Mouse (Mus musculus) left cerebral cortex, adult 2 months (tissue): ENCODE measurements around the gene Hspa14. TPM values are rescaled to one million over a fixed set of nuclear protein-coding genes. Genes with fewer than 3 reads are reported as not detected.

Experiments used
- DNase-seq, 2 experiments: peaks; one replicate each; pipeline ENCODE4 v3.0.0; 2021 to 2022; ENCODE audit warnings: low spot score in 2 of 2, mixed read lengths in 1 of 2; ENCODE audit errors: extremely low spot score in 1 of 2
- H3K27ac ChIP-seq: fragments of 200-600 bp; 2 replicates; pipeline ENCODE4 v1.8.1; 2022
- H3K4me3 ChIP-seq: fragments of 200-600 bp; 2 replicates; pipeline ENCODE4 v1.8.1; 2022
- CTCF ChIP-seq: fragments of 200-600 bp; IDR thresholded peaks from 2 replicates; pipeline ENCODE4 v1.8.1; 2022; ENCODE audit warnings: antibody characterized with exemption, mild to moderate bottlenecking, moderate library complexity
- intact Hi-C: fragments of 180-260 bp; cut with DNase I; formaldehyde crosslinking; loops from one replicate; pipeline ENCODE4 v1.15.1; 2025
- long read RNA-seq, 2 experiments: library from polyadenylated mRNA; stranded (forward); transcript quantifications; one replicate each; pipeline ENCODE4 v2.0.0; 2021; ENCODE audit warnings: borderline mapping rate in 2 of 2
- total RNA-seq, 2 experiments: library from RNA; stranded (reverse); gene quantifications; 2 replicates each; pipeline ENCODE4 v1.2.3; 2021

Hspa14 gene
- total RNA-seq: 10 to 100 TPM; 47.3 to 52.7 TPM
- long read RNA-seq, experiment 1, transcript Hspa14-201 (14 exons, 1,795 nt): major isoform, 8 of 19 reads
- long read RNA-seq, experiment 1, partial matches to known transcripts: 3 of 19 reads
- long read RNA-seq, experiment 1, other reads (novel, unspliced or antisense): 8 of 19 reads
- long read RNA-seq, experiment 2, transcript Hspa14-201 (14 exons, 1,795 nt): major isoform, 17 of 24 reads
- long read RNA-seq, experiment 2, partial matches to known transcripts: 2 of 24 reads
- long read RNA-seq, experiment 2, other reads (novel, unspliced or antisense): 4 of 24 reads

- Histone ChIP-seq H3K27ac (peak within 1 kb of the TSS; percentile 90), H3K4me3 (peak within 1 kb of the TSS; percentile 93)
- intact Hi-C loops: loop anchor here (2.0 kb wide), 1 partner anchor 88 kb away; the partner anchor contains the start of gene Dclre1c
- peak; percentile 93 to 96 for DNase-seq
- no peak for TF ChIP-seq CTCF
Measured at GRCm38 (mm10) chr2:3512552-3513454, at the start of gene Hspa14, which contains the start of the genes Gm45902 and Cdnf. Hspa14 (minus strand) TSS chr2:3512814. Gm45902 (minus strand) TSS chr2:3512790. Cdnf (plus strand) TSS chr2:3513030.

- no peak overlapping the region for H3K4me3 ChIP-seq
- DNase-seq: peak; percentile 57 to 63
- peak; percentile 93 for TF ChIP-seq CTCF
- intact Hi-C loops: loop anchor here (2.0 to 10.0 kb wide), 3 partner anchors 222 to 948 kb away; no protein-coding TSS in a partner anchor
- no peak overlapping the region for H3K27ac ChIP-seq
Measured at GRCm38 (mm10) chr2:3546588-3546987, 34.0 kb upstream of the Hspa14 start.

GRCm38 (mm10) chr2:3546055-3546454 is 33.4 kb upstream of the Hspa14 start:
- intact Hi-C loops: loop anchor here (2.0 to 10.0 kb wide), 3 partner anchors 223 to 949 kb away; no protein-coding TSS in a partner anchor
- no peak for TF ChIP-seq CTCF

GRCm38 (mm10) chr2:3541307-3542079 is 28.9 kb upstream of the Hspa14 start:
- H3K27ac ChIP-seq: no peak overlapping the region
- no peak for DNase-seq
- no peak overlapping the region for H3K4me3 ChIP-seq
- intact Hi-C loops: loop anchor here (10.0 kb wide), 1 partner anchor 953 kb away; no protein-coding TSS in a partner anchor
- no peak for TF ChIP-seq CTCF

More at GRCm38 (mm10) chr2:3546055-3546454, 33.4 kb upstream of the Hspa14 start:
- Histone ChIP-seq H3K27ac (no peak overlapping the region), H3K4me3 (no peak overlapping the region)
- DNase-seq: no peak

- intact Hi-C loops: no loop called here
- no peak overlapping the region for H3K27ac ChIP-seq
- no peak for TF ChIP-seq CTCF
- H3K4me3 ChIP-seq: no peak overlapping the region
- DNase-seq: no peak
Measured at GRCm38 (mm10) chr2:3526288-3526687, 13.7 kb upstream of the Hspa14 start.

- no peak overlapping the region for H3K4me3 ChIP-seq
- intact Hi-C loops: no loop called here
- TF ChIP-seq CTCF: no peak
- no peak for DNase-seq
- no peak overlapping the region for H3K27ac ChIP-seq
Measured at GRCm38 (mm10) chr2:3522558-3522957, 9.9 kb upstream of the Hspa14 start.

GRCm38 (mm10) chr2:3512076-3512475 is 538 bp downstream of the Hspa14 start:
- intact Hi-C loops: loop anchor here (2.0 kb wide), 1 partner anchor 87 kb away; the partner anchor contains the start of gene Dclre1c
- H3K4me3 ChIP-seq: peak overlapping the region; percentile 93
- DNase-seq: no peak
- TF ChIP-seq CTCF: no peak
- peak overlapping the region; percentile 80 for H3K27ac ChIP-seq

- intact Hi-C loops: no loop called here
- no peak overlapping the region for H3K27ac ChIP-seq
- DNase-seq: no peak
- H3K4me3 ChIP-seq: no peak overlapping the region
- TF ChIP-seq CTCF: no peak
Measured at GRCm38 (mm10) chr2:3500886-3501285, 11.7 kb downstream of the Hspa14 start.

GRCm38 (mm10) chr2:3499543-3499942 is 13.1 kb downstream of the Hspa14 start:
- Histone ChIP-seq H3K4me3 (no peak overlapping the region), H3K27ac (no peak overlapping the region)
- no peak for TF ChIP-seq CTCF
- intact Hi-C loops: no loop called here
- no peak for DNase-seq

- H3K27ac ChIP-seq: no peak overlapping the region
- TF ChIP-seq CTCF: no peak
- no peak overlapping the region for H3K4me3 ChIP-seq
- DNase-seq: no peak
- intact Hi-C loops: no loop called here
Measured at GRCm38 (mm10) chr2:3493833-3494409, 18.7 kb downstream of the Hspa14 start.

- no peak for TF ChIP-seq CTCF
Measured at GRCm38 (mm10) chr2:3489816-3490215, 22.8 kb downstream of the Hspa14 start.

More at GRCm38 (mm10) chr2:3489816-3490215, 22.8 kb downstream of the Hspa14 start:
- H3K27ac ChIP-seq: no peak overlapping the region
- no peak overlapping the region for H3K4me3 ChIP-seq
- DNase-seq: no peak
- intact Hi-C loops: no loop called here
